Mouse (Mus musculus) c-Kit-positive CD71-positive TER-119-positive erythroid progenitor cells, embryonic 14.5 days (primary cell): Measurements from ENCODE around the gene Veph1.
"Not testable (repeated sequence)": the region's sequence is repeated elsewhere in the genome, so short reads cannot be mapped to it uniquely, and the experiment has no call there.

ENCODE experiments used
- DNase-seq: peaks from one replicate; pipeline ENCODE4 v3.0.0-alpha.2; 2013; ENCODE audit warnings: low spot score

Gene Veph1

GRCm38 (mm10) chr3:66296545-66296944 is at the start of gene Veph1:
TSS of gene Veph1 (minus strand) at chr3:66296837.
- DNase-seq, result no peak

- DNase-seq, result no peak
Measured at GRCm38 (mm10) chr3:66340742-66341141, 44.1 kb upstream of the Veph1 start.

GRCm38 (mm10) chr3:66332401-66332729 is 35.7 kb upstream of the Veph1 start:
- DNase-seq, result no peak

- peak; percentile 34 for DNase-seq
Measured at GRCm38 (mm10) chr3:66331592-66332400, 35.2 kb upstream of the Veph1 start.

- DNase-seq, result no peak
Measured at GRCm38 (mm10) chr3:66330896-66331579, 34.4 kb upstream of the Veph1 start.

GRCm38 (mm10) chr3:66325962-66326834 is 29.6 kb upstream of the Veph1 start:
- no peak for DNase-seq

GRCm38 (mm10) chr3:66325486-66325951 is 28.9 kb upstream of the Veph1 start:
- no peak for DNase-seq

GRCm38 (mm10) chr3:66314793-66315715 is 18.4 kb upstream of the Veph1 start:
- DNase-seq, result no peak

GRCm38 (mm10) chr3:66310586-66310985 is 13.9 kb upstream of the Veph1 start:
- no peak for DNase-seq

GRCm38 (mm10) chr3:66309531-66309930 is 12.9 kb upstream of the Veph1 start:
- no peak for DNase-seq

GRCm38 (mm10) chr3:66295236-66295635 is 1.4 kb downstream of the Veph1 start:
- no peak for DNase-seq

- DNase-seq, result no peak
Measured at GRCm38 (mm10) chr3:66294729-66295128, 1.9 kb downstream of the Veph1 start.

GRCm38 (mm10) chr3:66292356-66292946 is 4.2 kb downstream of the Veph1 start:
- DNase-seq, result no peak

- no peak for DNase-seq
Measured at GRCm38 (mm10) chr3:66263270-66263669, 33.4 kb downstream of the Veph1 start.

- DNase-seq, result no peak
Measured at GRCm38 (mm10) chr3:66262319-66262718, 34.3 kb downstream of the Veph1 start.

- DNase-seq, result no peak
Measured at GRCm38 (mm10) chr3:66254504-66255105, 42.0 kb downstream of the Veph1 start.

- no peak for DNase-seq
Measured at GRCm38 (mm10) chr3:66251842-66252241, 44.8 kb downstream of the Veph1 start.

GRCm38 (mm10) chr3:66240476-66240875 is 56.2 kb downstream of the Veph1 start:
- DNase-seq, result no peak

GRCm38 (mm10) chr3:66236234-66236871 is 60.3 kb downstream of the Veph1 start:
- DNase-seq, result not testable (repeated sequence)

- no peak for DNase-seq
Measured at GRCm38 (mm10) chr3:66224931-66225537, 71.6 kb downstream of the Veph1 start.
